Mouse (Mus musculus): ENCODE results near the gene Hspb8. TPM values are rescaled to one million over a fixed set of nuclear protein-coding genes. Genes with fewer than 3 reads are reported as not detected.

Hspb8 gene
- polyA plus RNA-seq (2015; fragmentation: Nextera tagmentation; extraction: Ambion mirVana) = 89.2 and 112 TPM in 2 replicates

DNA sequence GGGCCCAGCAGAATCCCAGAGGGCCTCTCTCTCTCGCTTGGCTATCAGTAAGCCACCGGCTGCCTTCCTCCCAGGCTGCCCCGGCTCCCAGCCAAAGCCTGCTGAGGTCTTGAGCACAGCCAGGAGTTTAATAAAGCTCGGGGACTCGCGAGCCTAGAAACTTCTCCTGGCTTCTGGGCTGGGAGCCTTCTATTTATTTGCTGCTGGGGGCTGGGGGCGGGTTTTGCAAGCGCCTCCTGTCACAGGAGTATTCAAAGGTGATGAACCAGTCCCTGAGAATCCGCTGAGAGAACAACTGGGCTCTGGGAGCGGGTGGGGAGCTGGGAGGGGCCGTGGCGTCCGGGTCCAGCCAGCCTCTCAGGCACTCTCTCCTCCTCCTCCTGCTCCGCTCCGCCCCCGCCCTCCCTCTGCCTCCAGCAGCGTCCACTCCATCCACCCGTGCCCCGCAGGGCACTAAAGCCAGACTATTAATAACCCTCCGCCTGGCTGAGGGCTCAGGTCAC lies at the start of gene Hspb8:
Hspb8 (minus strand) TSS at position 166 of the 503 bp plus-strand sequence.

Other genes with a start within 250 kb of the Hspb8 start
- 0.12 and 0.18 TPM in 2 replicates for gene Ccdc60, start 133.9 kb downstream of the Hspb8 start, polyA plus RNA-seq (2015; fragmentation: Nextera tagmentation; extraction: Ambion mirVana)
- 0.19 and 0.56 TPM in 2 replicates for gene Srrm4, start 169.0 kb upstream of the Hspb8 start, polyA plus RNA-seq (2015; fragmentation: Nextera tagmentation; extraction: Ambion mirVana)